Mouse (Mus musculus) embryonic facial prominence, embryonic 14.5 days (tissue): ENCODE measurements at regions not wholly inside any gene's neighbourhood (a gene's known extent, or its start where the extent isn't known, plus 50 kb on each side); places are given as distances from the start of the nearest gene placed in this dataset.

ENCODE experiments used
- ATAC-seq: fragments of 200-750 bp; cut with Nextera tagmentation; 2 replicates; pipeline ENCODE4 v1.8.0; 2017; ENCODE audit warnings: low read depth, moderate number of reproducible peaks, moderate TSS enrichment
- DNase-seq: peaks from one replicate; pipeline ENCODE4 v3.0.0-alpha.2; 2015; ENCODE audit warnings: low spot score
- H3K27ac ChIP-seq: fragments of 300-500 bp; sonication (generic); replicated peaks from 2 replicates; pipeline ENCODE4 v1.5.1; 2014; ENCODE audit warnings: low read depth, mild to moderate bottlenecking, low read length, moderate library complexity
- H3K27me3 ChIP-seq: fragments of 300-500 bp; sonication (generic); replicated peaks from 2 replicates; pipeline ENCODE4 v1.6.1; 2014; ENCODE audit warnings: low read length; ENCODE audit not compliant: control insufficient read depth, insufficient read depth
- H3K36me3 ChIP-seq: fragments of 300-500 bp; sonication (generic); 2 replicates; pipeline ENCODE4 v1.6.1; 2014; ENCODE audit warnings: low read length, mixed read lengths; ENCODE audit not compliant: control insufficient read depth, insufficient read depth
- H3K4me1 ChIP-seq: fragments of 300-500 bp; sonication (generic); 2 replicates; pipeline ENCODE4 v1.6.1; 2014; ENCODE audit warnings: antibody characterized with exemption, low read length; ENCODE audit not compliant: control insufficient read depth, insufficient read depth
- H3K4me2 ChIP-seq: fragments of 300-500 bp; sonication (generic); 2 replicates; pipeline ENCODE4 v1.6.1; 2014; ENCODE audit warnings: low read depth, mild to moderate bottlenecking, low read length, moderate library complexity, mixed read lengths
- H3K4me3 ChIP-seq: fragments of 300-500 bp; sonication (generic); 2 replicates; pipeline ENCODE4 v1.5.1; 2014; ENCODE audit warnings: low read depth, mild to moderate bottlenecking, low read length
- H3K9ac ChIP-seq: fragments of 300-500 bp; sonication (generic); 2 replicates; pipeline ENCODE4 v1.6.1; 2014; ENCODE audit warnings: low read depth, mild to moderate bottlenecking, low read length, moderate library complexity, mixed read lengths
- H3K9me3 ChIP-seq: fragments of 300-500 bp; sonication (generic); 2 replicates; pipeline ENCODE4 v1.6.1; 2016; ENCODE audit warnings: low read length; ENCODE audit not compliant: control insufficient read depth
- WGBS: fragments of 180-500 bp; shearing (Covaris S2); extraction: QIAGEN DNeasy Blood & Tissue Kit; methylation state at CpG from one replicate; pipeline ENCODE4 v1.1.7; 2014; 5-methylcytosine and 5-hydroxymethylcytosine counted together

DNA sequence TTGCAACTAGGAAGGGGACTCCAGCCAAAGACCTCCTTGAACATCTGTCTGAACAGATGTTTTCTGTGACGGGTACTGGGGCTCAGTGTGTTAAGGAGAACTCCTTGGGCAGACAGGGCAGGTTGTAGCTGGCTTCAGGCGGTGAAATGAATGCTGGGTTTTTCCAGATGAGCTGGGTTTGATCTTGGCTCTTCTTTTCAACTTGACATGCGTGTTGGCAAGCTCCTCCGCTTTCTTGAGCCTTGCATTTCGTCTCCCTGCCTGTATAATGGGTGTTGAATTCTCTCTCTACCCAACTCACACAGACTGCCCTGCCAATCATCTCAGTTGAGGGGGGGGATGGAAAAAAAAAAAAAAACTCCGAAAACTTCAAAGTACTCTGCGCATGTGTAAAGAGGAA, 171.8 kb upstream of the Tshz3 start:
- Histone ChIP-seq H3K4me2 (no peak overlapping the region), H3K36me3 (no peaks in the 10 kb centered on the region), H3K4me3 (no peak overlapping the region), H3K27me3 (no peaks in the 10 kb centered on the region; the same call in 1 of the 2 replicates), H3K9me3 (no peaks in the 10 kb centered on the region), H3K4me1 (0 out of 2 replicates have a peak, but pooled peaks cover 4% of the 10 kb centered on the region), H3K27ac (no peak overlapping the region), H3K9ac (no peak overlapping the region)
- WGBS, result 22% methylated on average over 7 of the region's 7 CpGs
- ATAC-seq, result peak; percentile 68
- peak; percentile 58 for DNase-seq

DNA sequence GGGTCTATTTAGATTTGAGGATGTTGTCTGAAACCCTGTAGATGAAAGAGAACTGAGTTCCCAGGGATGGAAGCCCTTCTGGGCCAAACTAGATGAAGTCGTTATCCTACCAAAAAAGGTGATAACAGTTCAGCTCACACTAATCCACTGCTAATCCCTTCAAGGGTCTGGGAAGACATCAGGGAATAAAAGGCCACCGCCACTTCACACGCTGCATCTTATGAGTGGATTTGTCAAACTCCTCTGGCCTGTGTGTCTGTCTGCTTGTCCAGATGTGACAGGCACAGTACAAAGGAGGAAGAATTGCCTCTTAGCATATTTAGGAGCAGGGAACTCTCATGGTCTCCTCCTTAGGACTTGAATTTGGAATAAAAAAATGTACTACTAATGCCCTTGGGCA, 171.2 kb upstream of the Tshz3 start:
- 54% methylated on average over 3 of the region's 3 CpGs for WGBS
- no peak overlapping the region for H3K27ac ChIP-seq
- no peak overlapping the region for H3K4me3 ChIP-seq
- H3K9ac ChIP-seq, result no peak overlapping the region
- no peaks in the 10 kb centered on the region for H3K36me3 ChIP-seq
- no peak for DNase-seq
- no peak for ATAC-seq
- 0 out of 2 replicates have a peak, but pooled peaks cover 4% of the 10 kb centered on the region for H3K4me1 ChIP-seq
- H3K9me3 ChIP-seq, result no peaks in the 10 kb centered on the region
- no peaks in the 10 kb centered on the region; the same call in 1 of the 2 replicates for H3K27me3 ChIP-seq
- no peak overlapping the region for H3K4me2 ChIP-seq

DNA sequence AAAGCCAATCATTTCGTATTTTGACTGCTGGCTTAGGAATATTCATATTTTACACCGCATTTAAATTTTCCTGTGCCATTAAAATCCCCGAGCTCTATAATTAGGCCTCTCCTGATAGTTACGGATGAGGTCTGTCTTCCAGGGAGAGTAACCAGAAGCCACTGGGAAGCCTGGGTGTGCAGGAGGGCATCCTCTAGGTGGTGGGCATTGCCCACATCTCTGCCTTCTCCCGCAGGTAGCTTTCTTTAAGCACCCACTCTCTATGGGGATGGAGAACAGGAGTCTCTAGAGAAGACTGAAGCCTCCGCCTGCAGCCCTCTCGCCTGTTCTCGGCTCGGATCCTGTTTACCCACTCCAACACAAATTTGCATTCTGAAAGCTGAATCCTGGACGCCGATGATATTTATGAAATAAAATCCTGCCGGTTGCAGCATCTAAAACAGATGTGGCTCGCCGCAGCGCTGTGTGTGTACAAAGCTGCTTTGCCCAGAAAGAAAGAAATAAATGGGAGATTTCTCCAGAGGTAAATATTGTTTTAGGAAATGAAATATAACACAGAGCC, 168.3 kb upstream of the Tshz3 start:
- ATAC-seq, result no peak
- Histone ChIP-seq H3K27ac (no peak overlapping the region), H3K36me3 (no peaks in the 10 kb centered on the region), H3K9me3 (no peaks in the 10 kb centered on the region), H3K27me3 (no peaks in the 10 kb centered on the region), H3K4me2 (peak overlapping the region; percentile 37; the same call in 1 of the 2 replicates), H3K9ac (no peak overlapping the region), H3K4me1 (0 out of 2 replicates have a peak, but pooled peaks cover 4% of the 10 kb centered on the region), H3K4me3 (no peak overlapping the region; the same call in 1 of the 2 replicates)
- DNase-seq, result peak; percentile 68
- WGBS, result 50% methylated on average over 15 of the region's 15 CpGs

DNA sequence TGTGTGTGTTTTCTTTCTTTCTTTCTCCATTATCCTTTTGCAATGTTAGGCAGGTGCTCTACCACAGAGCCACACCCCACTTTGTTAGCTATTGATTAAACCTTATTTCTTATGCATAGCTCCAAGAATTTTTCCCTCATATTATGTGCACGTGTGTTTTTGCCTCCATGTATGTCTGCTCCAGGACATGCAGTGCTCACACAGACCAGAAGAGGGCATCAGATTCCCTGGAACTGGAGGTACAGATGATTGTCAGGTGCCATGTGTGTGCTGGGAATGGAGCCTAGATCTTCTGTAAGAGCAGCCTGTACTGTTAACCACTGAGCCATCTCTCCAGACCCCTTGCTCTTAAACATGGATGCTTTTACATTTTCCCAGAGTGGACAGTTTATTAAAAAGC, 166.4 kb upstream of the Tshz3 start:
- Histone ChIP-seq H3K4me1 (0 out of 2 replicates have a peak, but pooled peaks cover 4% of the 10 kb centered on the region), H3K36me3 (no peaks in the 10 kb centered on the region), H3K27ac (no peak overlapping the region), H3K4me2 (no peak overlapping the region), H3K9me3 (no peaks in the 10 kb centered on the region), H3K9ac (no peak overlapping the region), H3K4me3 (no peak overlapping the region), H3K27me3 (no peaks in the 10 kb centered on the region)
- WGBS, result 66% methylated on average over 1 of the region's 1 CpGs
- ATAC-seq (no peak), DNase-seq (no peak)

DNA sequence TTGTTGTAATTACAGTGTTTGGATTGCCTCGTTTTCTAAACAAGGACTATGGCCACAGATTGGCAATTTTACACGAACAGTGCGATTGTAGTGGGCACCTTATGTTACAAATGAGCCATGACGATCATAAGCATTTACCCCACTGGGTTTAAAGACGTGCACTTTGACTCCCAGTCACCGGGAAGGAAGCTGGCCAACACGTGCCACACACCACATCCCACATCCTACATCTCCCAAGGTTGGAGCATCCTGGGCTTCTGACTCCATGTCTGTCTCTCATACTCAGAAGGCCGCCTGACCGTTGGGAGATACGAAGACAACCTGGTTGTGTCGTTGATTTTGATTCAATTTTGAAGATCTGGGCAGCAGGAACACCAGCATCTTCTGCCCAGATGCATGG, 159.8 kb upstream of the Tshz3 start:
- Histone ChIP-seq H3K36me3 (no peaks in the 10 kb centered on the region), H3K27me3 (no peaks in the 10 kb centered on the region), H3K4me2 (no peak overlapping the region), H3K9me3 (no peaks in the 10 kb centered on the region), H3K27ac (no peak overlapping the region), H3K9ac (no peak overlapping the region), H3K4me1 (no peaks in the 10 kb centered on the region), H3K4me3 (no peak overlapping the region)
- WGBS, result 78% methylated on average over 11 of the region's 11 CpGs
- DNase-seq (no peak), ATAC-seq (no peak)

DNA sequence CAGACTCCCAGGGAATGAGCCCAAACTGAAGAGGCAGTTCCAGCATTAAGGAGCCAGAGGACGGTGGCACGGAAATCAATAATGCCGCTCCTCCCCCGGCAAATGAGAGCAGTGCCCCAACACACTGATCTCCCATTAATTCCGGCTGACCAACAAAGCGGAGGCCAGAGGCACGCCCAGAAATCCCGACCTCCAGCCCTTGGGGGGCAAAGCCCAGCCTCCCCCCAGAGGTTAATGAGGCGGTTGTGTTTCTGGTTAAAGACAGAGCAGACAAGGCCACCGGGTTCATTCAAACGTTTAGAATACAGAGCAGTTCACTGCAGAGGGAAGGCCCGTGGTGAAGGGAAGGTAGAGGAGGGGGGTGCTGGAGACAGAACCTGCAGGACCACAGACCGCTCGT, 149.9 kb upstream of the Tshz3 start:
- DNase-seq (no peak), ATAC-seq (no peak)
- 22% methylated on average over 14 of the region's 14 CpGs for WGBS

DNA sequence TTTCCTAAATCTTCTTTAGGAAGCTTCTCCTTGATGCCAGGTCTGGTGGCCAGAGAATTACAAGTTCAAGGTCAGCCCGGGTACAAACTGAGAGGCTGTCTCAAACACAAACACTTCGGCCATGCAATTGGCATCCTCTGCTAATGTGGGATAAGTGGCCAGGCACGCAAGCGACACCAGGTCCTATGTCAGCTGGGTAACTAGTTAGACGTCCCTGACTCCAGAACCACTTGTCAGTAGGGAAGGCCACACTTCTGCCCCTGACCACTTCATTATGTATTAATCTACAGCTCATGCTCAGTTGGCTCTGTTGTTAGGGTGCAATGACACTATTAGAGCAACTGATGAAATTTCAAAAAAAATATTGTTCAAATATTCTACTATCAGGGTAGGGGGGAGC, 149.5 kb upstream of the Tshz3 start:
- H3K27ac ChIP-seq, result no peak overlapping the region
- no peaks in the 10 kb centered on the region for H3K36me3 ChIP-seq
- no peak overlapping the region for H3K4me2 ChIP-seq
- H3K9me3 ChIP-seq, result no peaks in the 10 kb centered on the region
- H3K9ac ChIP-seq, result no peak overlapping the region
- WGBS, result 74% methylated on average over 5 of the region's 5 CpGs
- no peak overlapping the region for H3K4me3 ChIP-seq
- ATAC-seq (no peak), DNase-seq (no peak)
- H3K27me3 ChIP-seq, result no peaks in the 10 kb centered on the region
- H3K4me1 ChIP-seq, result no peaks in the 10 kb centered on the region

More for the DNA sequence above, 149.9 kb upstream of the Tshz3 start:
- Histone ChIP-seq H3K27me3 (no peaks in the 10 kb centered on the region), H3K4me2 (no peak overlapping the region), H3K27ac (no peak overlapping the region), H3K4me1 (no peaks in the 10 kb centered on the region), H3K4me3 (no peak overlapping the region), H3K36me3 (no peaks in the 10 kb centered on the region), H3K9me3 (no peaks in the 10 kb centered on the region), H3K9ac (no peak overlapping the region)

DNA sequence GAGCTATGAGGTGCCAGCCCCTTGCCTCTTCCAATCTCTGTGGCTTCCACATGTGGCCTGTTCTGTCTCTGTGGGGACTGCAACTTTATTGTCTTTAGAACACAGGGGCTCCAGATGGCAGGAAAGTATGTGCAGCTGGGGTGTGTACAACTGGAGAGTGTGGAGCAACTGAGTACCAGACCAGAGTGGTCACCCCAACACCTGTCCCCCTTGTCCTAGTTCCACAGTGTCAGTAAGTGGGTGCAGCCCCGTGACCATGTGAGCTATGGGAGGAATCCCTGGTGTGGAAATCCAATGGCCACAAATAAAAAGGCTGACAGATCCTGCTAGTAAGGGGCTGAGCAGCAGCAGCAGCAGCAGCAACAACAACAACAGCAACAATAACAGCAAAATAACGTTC, 126.9 kb upstream of the Tshz3 start:
- Histone ChIP-seq H3K9me3 (no peaks in the 10 kb centered on the region), H3K27me3 (no peaks in the 10 kb centered on the region), H3K4me1 (no peaks in the 10 kb centered on the region), H3K36me3 (no peaks in the 10 kb centered on the region), H3K27ac (no peak overlapping the region), H3K4me3 (no peak overlapping the region), H3K9ac (no peak overlapping the region), H3K4me2 (no peak overlapping the region)
- DNase-seq (no peak), ATAC-seq (no peak)
- 72% methylated on average over 2 of the region's 2 CpGs for WGBS

DNA sequence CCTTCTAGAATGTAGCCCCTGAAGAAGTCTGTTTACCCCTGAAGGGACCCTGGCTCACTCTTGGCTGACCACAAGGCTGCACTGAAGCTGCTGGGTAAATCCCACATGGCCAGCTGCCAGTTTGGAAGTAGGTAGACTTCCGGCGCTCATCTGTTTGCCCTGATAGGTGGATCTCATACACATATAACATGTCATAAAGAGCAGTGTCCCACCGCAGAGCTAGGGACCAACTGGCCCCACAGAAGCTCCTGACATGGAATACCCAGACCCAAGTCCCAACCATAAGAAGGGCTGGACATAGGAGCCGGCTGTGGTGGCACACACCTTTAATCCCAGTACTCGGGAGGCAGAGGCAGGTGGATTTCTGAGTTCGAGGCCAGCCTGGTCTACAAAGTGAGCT, 115.8 kb upstream of the Tshz3 start:
- H3K36me3 ChIP-seq, result no peaks in the 10 kb centered on the region
- H3K9me3 ChIP-seq, result no peaks in the 10 kb centered on the region
- no peaks in the 10 kb centered on the region for H3K27me3 ChIP-seq
- H3K9ac ChIP-seq, result no peak overlapping the region
- no peak overlapping the region for H3K4me3 ChIP-seq
- ATAC-seq (no peak), DNase-seq (no peak)
- H3K4me1 ChIP-seq, result no peaks in the 10 kb centered on the region
- WGBS, result 92% methylated on average over 6 of the region's 6 CpGs
- no peak overlapping the region for H3K4me2 ChIP-seq
- H3K27ac ChIP-seq, result no peak overlapping the region
